Mouse (Mus musculus): ENCODE measurements around the gene Inpp5b. TPM values are rescaled to one million over a fixed set of nuclear protein-coding genes. Genes with fewer than 3 reads are reported as not detected.

The Inpp5b gene
- polyA plus RNA-seq, 1 experiment from 2014 or later = 21.0 TPM

GRCm38 (mm10) chr4:124801552-124802308 is 60.1 kb downstream of the Inpp5b start, which contains the start of gene Mtf1:
Gene Mtf1 (plus strand): TSS chr4:124802104.
- no peaks in the 10 kb centered on the region for H3K27me3 ChIP-seq (ENCODE audit: control insufficient read depth, insufficient read depth, low read length)
- H3K4me2 ChIP-seq (replicated peaks) = peak within 1 kb of the TSS; percentile 93
- WGBS = 3% methylated on average over 21 of the region's 21 CpGs
- peak within 1 kb of the TSS; percentile 85 for H3K9ac ChIP-seq
- H3K36me3 ChIP-seq (replicated peaks; ENCODE audit: control insufficient read depth, insufficient read depth) = peaks cover 60% of the 10 kb centered on the region
- DNase-seq (ENCODE audit: low spot score) (peak; percentile 90), ATAC-seq (ENCODE audit: low FRiP score) (peak; percentile 81)
- no peaks in the 10 kb centered on the region for H3K9me3 ChIP-seq (ENCODE audit: control insufficient read depth, low read length)
- peaks cover 11% of the 10 kb centered on the region for H3K4me1 ChIP-seq (replicated peaks; ENCODE audit: control insufficient read depth, insufficient read depth, low read length)
- H3K4me3 ChIP-seq (replicated peaks; ENCODE audit: low read length) = peak within 1 kb of the TSS; percentile 84
- H3K27ac ChIP-seq = peak within 1 kb of the TSS; percentile 91

GRCm38 (mm10) chr4:124802309-124803260 is 60.9 kb downstream of the Inpp5b start:
- Histone ChIP-seq H3K9me3 (ENCODE audit: control insufficient read depth, low read length) (no peaks in the 10 kb centered on the region), H3K4me3 (replicated peaks; ENCODE audit: low read length) (peak overlapping the region; percentile 84), H3K4me2 (replicated peaks) (peak overlapping the region; percentile 93), H3K27me3 (ENCODE audit: control insufficient read depth, insufficient read depth, low read length) (no peaks in the 10 kb centered on the region), H3K36me3 (replicated peaks; ENCODE audit: control insufficient read depth, insufficient read depth) (peaks cover 65% of the 10 kb centered on the region), H3K9ac (peak overlapping the region; percentile 85), H3K27ac (peak overlapping the region; percentile 91), H3K4me1 (replicated peaks; ENCODE audit: control insufficient read depth, insufficient read depth, low read length) (peaks cover 11% of the 10 kb centered on the region)
- DNase-seq (ENCODE audit: low spot score) (peak; percentile 97), ATAC-seq (ENCODE audit: low FRiP score) (peak; percentile 99)
- WGBS = 2% methylated on average over 53 of the region's 53 CpGs

GRCm38 (mm10) chr4:124803406-124803805 is 61.8 kb downstream of the Inpp5b start:
- no peak overlapping the region for H3K27ac ChIP-seq
- H3K4me3 ChIP-seq (replicated peaks; ENCODE audit: low read length) = peak overlapping the region; percentile 84
- H3K36me3 ChIP-seq (replicated peaks; ENCODE audit: control insufficient read depth, insufficient read depth) = peaks cover 65% of the 10 kb centered on the region
- H3K4me2 ChIP-seq (replicated peaks) = peak overlapping the region; percentile 93
- ATAC-seq (ENCODE audit: low FRiP score) (no peak), DNase-seq (ENCODE audit: low spot score) (no peak)
- H3K9ac ChIP-seq = peak overlapping the region; percentile 85
- H3K27me3 ChIP-seq (ENCODE audit: control insufficient read depth, insufficient read depth, low read length) = no peaks in the 10 kb centered on the region
- peaks cover 11% of the 10 kb centered on the region for H3K4me1 ChIP-seq (replicated peaks; ENCODE audit: control insufficient read depth, insufficient read depth, low read length)
- 80% methylated on average over 6 of the region's 6 CpGs for WGBS
- no peaks in the 10 kb centered on the region for H3K9me3 ChIP-seq (ENCODE audit: control insufficient read depth, low read length)

- ATAC-seq (ENCODE audit: low FRiP score) (no peak), DNase-seq (ENCODE audit: low spot score) (no peak)
- Histone ChIP-seq H3K4me3 (replicated peaks; ENCODE audit: low read length) (no peak overlapping the region), H3K9ac (no peak overlapping the region), H3K27me3 (ENCODE audit: control insufficient read depth, insufficient read depth, low read length) (no peaks in the 10 kb centered on the region), H3K27ac (no peak overlapping the region), H3K9me3 (ENCODE audit: control insufficient read depth, low read length) (no peaks in the 10 kb centered on the region), H3K4me1 (replicated peaks; ENCODE audit: control insufficient read depth, insufficient read depth, low read length) (peaks cover 8% of the 10 kb centered on the region), H3K4me2 (replicated peaks) (no peak overlapping the region), H3K36me3 (replicated peaks; ENCODE audit: control insufficient read depth, insufficient read depth) (peaks cover 53% of the 10 kb centered on the region)
- 89% methylated on average over 5 of the region's 5 CpGs for WGBS
Observed at GRCm38 (mm10) chr4:124808511-124808910, 66.9 kb downstream of the Inpp5b start.

GRCm38 (mm10) chr4:124809136-124809883 is 67.7 kb downstream of the Inpp5b start:
- 89% methylated on average over 9 of the region's 9 CpGs for WGBS
- Histone ChIP-seq H3K9ac (no peak overlapping the region), H3K4me3 (replicated peaks; ENCODE audit: low read length) (no peak overlapping the region), H3K27me3 (ENCODE audit: control insufficient read depth, insufficient read depth, low read length) (no peaks in the 10 kb centered on the region), H3K9me3 (ENCODE audit: control insufficient read depth, low read length) (no peaks in the 10 kb centered on the region), H3K36me3 (replicated peaks; ENCODE audit: control insufficient read depth, insufficient read depth) (peaks cover 54% of the 10 kb centered on the region), H3K4me1 (replicated peaks; ENCODE audit: control insufficient read depth, insufficient read depth, low read length) (peaks cover 5% of the 10 kb centered on the region), H3K27ac (no peak overlapping the region), H3K4me2 (replicated peaks) (no peak overlapping the region)
- ATAC-seq (ENCODE audit: low FRiP score) (no peak), DNase-seq (ENCODE audit: low spot score) (no peak)

GRCm38 (mm10) chr4:124810056-124810455 is 68.4 kb downstream of the Inpp5b start:
- Histone ChIP-seq H3K4me1 (replicated peaks; ENCODE audit: control insufficient read depth, insufficient read depth, low read length) (peaks cover 5% of the 10 kb centered on the region), H3K27ac (no peak overlapping the region), H3K4me2 (replicated peaks) (no peak overlapping the region), H3K27me3 (ENCODE audit: control insufficient read depth, insufficient read depth, low read length) (no peaks in the 10 kb centered on the region), H3K9ac (no peak overlapping the region), H3K4me3 (replicated peaks; ENCODE audit: low read length) (no peak overlapping the region), H3K9me3 (ENCODE audit: control insufficient read depth, low read length) (no peaks in the 10 kb centered on the region), H3K36me3 (replicated peaks; ENCODE audit: control insufficient read depth, insufficient read depth) (peaks cover 47% of the 10 kb centered on the region)
- DNase-seq (ENCODE audit: low spot score) (no peak), ATAC-seq (ENCODE audit: low FRiP score) (no peak)
- WGBS = 94% methylated on average over 7 of the region's 7 CpGs

- Histone ChIP-seq H3K4me3 (replicated peaks; ENCODE audit: low read length) (no peak overlapping the region), H3K4me1 (replicated peaks; ENCODE audit: control insufficient read depth, insufficient read depth, low read length) (peaks cover 5% of the 10 kb centered on the region), H3K4me2 (replicated peaks) (no peak overlapping the region), H3K9ac (peak overlapping the region; percentile 28; the same call in 1 of the 2 replicates), H3K9me3 (ENCODE audit: control insufficient read depth, low read length) (no peaks in the 10 kb centered on the region), H3K27ac (peak overlapping the region; percentile 38; the same call in 1 of the 2 replicates), H3K27me3 (ENCODE audit: control insufficient read depth, insufficient read depth, low read length) (no peaks in the 10 kb centered on the region), H3K36me3 (replicated peaks; ENCODE audit: control insufficient read depth, insufficient read depth) (peaks cover 40% of the 10 kb centered on the region)
- DNase-seq (ENCODE audit: low spot score) (no peak), ATAC-seq (ENCODE audit: low FRiP score) (no peak)
- WGBS = 16% methylated on average over 9 of the region's 9 CpGs
Observed at GRCm38 (mm10) chr4:124811347-124811975, 69.8 kb downstream of the Inpp5b start.

- Histone ChIP-seq H3K9ac (no peak overlapping the region), H3K27me3 (ENCODE audit: control insufficient read depth, insufficient read depth, low read length) (no peaks in the 10 kb centered on the region), H3K4me2 (replicated peaks) (no peak overlapping the region), H3K27ac (no peak overlapping the region), H3K9me3 (ENCODE audit: control insufficient read depth, low read length) (no peaks in the 10 kb centered on the region), H3K4me3 (replicated peaks; ENCODE audit: low read length) (no peak overlapping the region), H3K4me1 (replicated peaks; ENCODE audit: control insufficient read depth, insufficient read depth, low read length) (peaks cover 5% of the 10 kb centered on the region), H3K36me3 (replicated peaks; ENCODE audit: control insufficient read depth, insufficient read depth) (peaks cover 34% of the 10 kb centered on the region)
- ATAC-seq (ENCODE audit: low FRiP score) (no peak), DNase-seq (ENCODE audit: low spot score) (no peak)
- WGBS = 91% methylated on average over 11 of the region's 11 CpGs
Observed at GRCm38 (mm10) chr4:124815901-124816300, 74.3 kb downstream of the Inpp5b start.

Measured in hindbrain, embryonic 14.5 days (tissue).